Comparison of ENCODE assay signal across 17 mouse cellular contexts in the genomic region with DNA sequence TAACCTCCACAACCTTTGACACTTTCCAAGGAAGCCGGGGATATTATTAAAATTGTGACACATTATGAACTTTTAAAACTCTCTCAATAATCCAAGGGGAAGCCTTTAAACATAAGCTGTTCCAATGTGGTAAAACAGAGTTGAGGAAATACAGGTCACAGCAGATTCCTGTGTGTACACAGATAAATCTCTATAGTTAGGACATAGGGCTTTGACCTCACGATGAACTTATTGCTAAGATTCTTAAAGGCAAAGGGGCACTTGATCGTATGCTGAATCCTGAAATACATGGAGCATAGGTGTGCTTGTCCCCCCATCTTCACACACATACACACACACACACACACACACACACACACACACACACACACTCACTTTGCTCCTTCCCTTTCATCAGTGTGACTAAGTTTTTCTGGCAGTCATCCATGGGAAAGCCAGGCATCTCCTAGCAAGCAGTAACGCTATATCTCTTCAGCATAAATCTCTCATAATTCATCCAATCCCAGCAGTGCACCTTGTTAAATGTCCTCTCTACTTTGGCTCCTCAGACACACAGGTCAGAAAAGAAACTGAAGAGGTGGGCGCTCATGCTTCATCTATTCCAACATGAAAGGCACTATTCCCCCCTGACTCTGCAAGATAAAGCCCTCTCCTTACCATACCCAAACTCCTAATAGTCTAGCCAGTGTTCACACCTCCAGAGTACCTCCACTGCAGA.
DNase-seq lines count a peak whose midpoint lies in the region; ATAC-seq and TF ChIP-seq lines count a peak whose summit lies in the region.
"Had no signal": no experiment of that assay in that cellular context is flagged by ENCODE, and none has a peak within 500 bp of the region (broad histone marks: within the 10 kb centered on the region; RNA-seq: fewer than 3 reads in every experiment).

No protein-coding gene starts in this region.

- H3K9ac ChIP-seq in kidney, postnatal 0 days (ENCODE audit: low read depth, low read length), result no peak overlapping the region
- no peak overlapping the region for H3K9ac ChIP-seq in intestine, embryonic 16.5 days (ENCODE audit: low read depth, low read length)
- H3K9ac ChIP-seq: limb, embryonic 13.5 days had no signal

- no peak overlapping the region for H3K4me3 ChIP-seq in kidney, postnatal 0 days (replicated peaks; ENCODE audit: low read depth, low read length)
- no peak overlapping the region for H3K4me3 ChIP-seq in intestine, embryonic 16.5 days (ENCODE audit: low read length)
- H3K4me3 ChIP-seq: left cerebral cortex, adult 2 months; limb, embryonic 13.5 days had no signal

- no peak overlapping the region for H3K27ac ChIP-seq in kidney, postnatal 0 days
- H3K27ac ChIP-seq in intestine, embryonic 16.5 days (ENCODE audit: low read length), result no peak overlapping the region
- H3K27ac ChIP-seq: left cerebral cortex, adult 2 months; limb, embryonic 13.5 days had no signal

- no peak for TF ChIP-seq CTCF in kidney, postnatal 0 days (IDR thresholded peaks at IDR 0.05; ENCODE audit: low read depth)

- H3K4me1 ChIP-seq in kidney, postnatal 0 days (replicated peaks; ENCODE audit: insufficient read depth, low read length), result peaks cover 6% of the 10 kb centered on the region; the same call in 1 of the 2 replicates
- H3K4me1 ChIP-seq in intestine, embryonic 16.5 days (ENCODE audit: control insufficient read depth, insufficient read depth, low read length), result peaks cover 8% of the 10 kb centered on the region
- H3K4me1 ChIP-seq: limb, embryonic 13.5 days had no signal

- H3K9me3 ChIP-seq in kidney, postnatal 0 days (replicated peaks; ENCODE audit: low read length), result no peaks in the 10 kb centered on the region
- no peaks in the 10 kb centered on the region for H3K9me3 ChIP-seq in intestine, embryonic 16.5 days (ENCODE audit: control insufficient read depth, low read length)
- H3K9me3 ChIP-seq: limb, embryonic 13.5 days had no signal

- ATAC-seq in kidney, postnatal 0 days (replicated peaks; ENCODE audit: low FRiP score, low read depth), result no peak
- ATAC-seq in intestine, embryonic 16.5 days, result peak; percentile 43; the same call in 1 of the 2 replicates
- ATAC-seq: forebrain, embryonic 16.5 days had no signal

- no peak overlapping the region for H3K4me2 ChIP-seq in kidney, postnatal 0 days (ENCODE audit: low read length)
- no peak overlapping the region for H3K4me2 ChIP-seq in intestine, embryonic 16.5 days (ENCODE audit: low read depth, low read length)
- H3K4me2 ChIP-seq: limb, embryonic 13.5 days had no signal

- no peaks in the 10 kb centered on the region for H3K27me3 ChIP-seq in kidney, postnatal 0 days (ENCODE audit: insufficient read depth, low read length)
- no peaks in the 10 kb centered on the region for H3K27me3 ChIP-seq in intestine, embryonic 16.5 days (replicated peaks; ENCODE audit: control insufficient read depth, insufficient read depth, low read length)
- H3K27me3 ChIP-seq: limb, embryonic 13.5 days had no signal

- DNase-seq in adrenal gland, adult (ENCODE audit: inconsistent age in 2 of 2, low spot score in 1 of 2), result peak; percentile 49 to 85
- DNase-seq in adrenal gland, adult 18-20 months (ENCODE audit: low spot score in 2 of 2), result no peak
- peak; percentile 52 for DNase-seq in kidney, postnatal 0 days (ENCODE audit: low spot score)
- no peak for DNase-seq in kidney, postnatal 4 days
- peak; percentile 77 for DNase-seq in NIH3T3 (ENCODE audit: low read depth)
- DNase-seq in layer of hippocampus, postnatal 36 days, result no peak
- no peak for DNase-seq in kidney, adult 9 months
- DNase-seq: cerebellum, adult 8-10 months; gastrocnemius, postnatal 14 days; kidney, adult 11 months; kidney, postnatal 36 days; right cerebral cortex, adult 18-20 months; thymus, postnatal 14 days had no signal

- no peaks in the 10 kb centered on the region for H3K36me3 ChIP-seq in kidney, postnatal 0 days (ENCODE audit: insufficient read depth, low read length)
- H3K36me3 ChIP-seq in intestine, embryonic 16.5 days (ENCODE audit: control insufficient read depth, insufficient read depth, low read length), result no peaks in the 10 kb centered on the region
- H3K36me3 ChIP-seq: limb, embryonic 13.5 days had no signal

- WGBS in kidney, postnatal 0 days, result 53% methylated on average over 5 of the region's 5 CpGs
- 48% methylated on average over 5 of the region's 5 CpGs for WGBS in intestine, embryonic 16.5 days

Comparison
In these comparisons a context has a peak if more than half of its experiments do, and no peak if none do; other contexts are left out.
1. DNase-seq: peak in adrenal gland, adult (2 of 2), kidney, postnatal 0 days (single experiment) and NIH3T3 (single experiment); none in adrenal gland, adult 18-20 months (0 of 2), kidney, postnatal 4 days (0 of 2), layer of hippocampus, postnatal 36 days (0 of 2) and kidney, adult 9 months (single experiment).